Mouse (Mus musculus) T-helper 17 cell (primary cell): ENCODE data around the gene Arhgef3.

Experiments
- in situ Hi-C, 2 experiments: fragments of 300-600 bp; cut with MboI, MseI; formaldehyde crosslinking; loops; 1 replicate in 1 of 2; 2 replicates in 1 of 2; pipeline ENCODE4 v1.15.1; 2025; ENCODE audit warnings: high pct_unique_total_duplicates in 2 of 2

Gene Arhgef3

GRCm38 (mm10) chr14:27444851-27445281 is 330.2 kb downstream of the Arhgef3 start:
- in situ Hi-C loops, result loop anchor here in 1 of 2 experiments (5.0 kb wide), 1 partner anchor 47 kb away; no protein-coding TSS in a partner anchor

GRCm38 (mm10) chr14:27446963-27447362 is 332.3 kb downstream of the Arhgef3 start:
- in situ Hi-C loops, result loop anchor here in 1 of 2 experiments (5.0 kb wide), 1 partner anchor 45 kb away; no protein-coding TSS in a partner anchor
